Mouse (Mus musculus) embryonic fibroblast, embryonic 13.5 days (primary cell): ENCODE measurements around the gene Fuz.
"Not testable (repeated sequence)": the region's sequence is repeated elsewhere in the genome, so short reads cannot be mapped to it uniquely, and the experiment has no call there.

Experiments used
- CTCF ChIP-seq: IDR thresholded peaks from 2 replicates; pipeline ENCODE4 v1.5.1; 2011; ENCODE audit warnings: mild to moderate bottlenecking, control low read depth, low read length, moderate library complexity, borderline replicate concordance; ENCODE audit not compliant: insufficient read depth
- POLR2A ChIP-seq: IDR thresholded peaks from 2 replicates; pipeline ENCODE4 v1.6.1; 2011; ENCODE audit warnings: low read depth, mild to moderate bottlenecking, control low read depth, low read length, moderate library complexity

DNA sequence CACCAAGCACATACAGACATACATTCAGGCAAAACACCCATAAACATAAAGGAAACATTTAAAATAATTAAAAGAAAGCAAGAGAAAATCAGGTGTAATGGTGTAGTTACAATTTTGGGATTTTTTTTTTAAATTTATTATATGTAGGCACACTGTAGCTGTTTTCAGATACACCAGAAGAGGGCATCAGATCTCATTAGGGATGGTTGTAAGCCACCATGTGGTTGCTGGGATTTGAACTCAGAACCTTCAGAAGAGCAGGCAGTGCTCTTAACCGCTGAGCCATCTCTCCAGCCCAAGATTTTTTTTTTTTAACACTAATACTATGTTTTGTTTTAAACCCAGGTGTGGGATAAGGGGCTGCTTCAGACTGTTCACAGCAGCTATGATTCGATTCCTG lies 24.1 kb upstream of the Fuz start:
- TF ChIP-seq CTCF, POLR2A: not testable (repeated sequence)
